Mouse (Mus musculus): ENCODE measurements around the gene Cbx7. TPM values are rescaled to one million over a fixed set of nuclear protein-coding genes. Genes with fewer than 3 reads are reported as not detected.
"Not testable (repeated sequence)": the region's sequence is repeated elsewhere in the genome, so short reads cannot be mapped to it uniquely, and the experiment has no call there.

Gene Cbx7
- polyA plus RNA-seq, 1 experiment from 2014 or later: 0.97 TPM

GRCm38 (mm10) chr15:79904678-79905077 is 66.2 kb downstream of the Cbx7 start:
- H3K36me3 ChIP-seq (ENCODE audit: control insufficient read depth, insufficient read depth, low read length); DNase-seq (ENCODE audit: low spot score); H3K27me3 ChIP-seq (ENCODE audit: control insufficient read depth, insufficient read depth, low read length); H3K9ac ChIP-seq (ENCODE audit: low read length); H3K9me3 ChIP-seq (ENCODE audit: control insufficient read depth, low read length); H3K4me3 ChIP-seq (ENCODE audit: low read depth, low read length); H3K4me1 ChIP-seq (ENCODE audit: control insufficient read depth, insufficient read depth, low read length); ATAC-seq (ENCODE audit: insufficient number of reproducible peaks, low FRiP score, low TSS enrichment, low read depth); H3K27ac ChIP-seq (replicated peaks; ENCODE audit: low read depth, low read length); H3K4me2 ChIP-seq (ENCODE audit: low read depth, severe bottlenecking): not testable (repeated sequence)
- 87% methylated on average over 11 of the region's 11 CpGs for WGBS

- H3K4me3 ChIP-seq (ENCODE audit: low read depth, low read length): no peak overlapping the region
- no peaks in the 10 kb centered on the region for H3K4me1 ChIP-seq (ENCODE audit: control insufficient read depth, insufficient read depth, low read length)
- H3K9ac ChIP-seq (ENCODE audit: low read length): no peak overlapping the region
- H3K9me3 ChIP-seq (ENCODE audit: control insufficient read depth, low read length): no peaks in the 10 kb centered on the region
- no peaks in the 10 kb centered on the region; the same call in 1 of the 2 replicates for H3K36me3 ChIP-seq (ENCODE audit: control insufficient read depth, insufficient read depth, low read length)
- ATAC-seq (ENCODE audit: insufficient number of reproducible peaks, low FRiP score, low TSS enrichment, low read depth): no peak
- no peak overlapping the region for H3K27ac ChIP-seq (replicated peaks; ENCODE audit: low read depth, low read length)
- DNase-seq (ENCODE audit: low spot score): no peak
- no peak overlapping the region for H3K4me2 ChIP-seq (ENCODE audit: low read depth, severe bottlenecking)
- no peaks in the 10 kb centered on the region for H3K27me3 ChIP-seq (ENCODE audit: control insufficient read depth, insufficient read depth, low read length)
Observed at GRCm38 (mm10) chr15:79903963-79904362, 67.0 kb downstream of the Cbx7 start.

- H3K4me3 ChIP-seq (ENCODE audit: low read depth, low read length); H3K9me3 ChIP-seq (ENCODE audit: control insufficient read depth, low read length); H3K36me3 ChIP-seq (ENCODE audit: control insufficient read depth, insufficient read depth, low read length); H3K4me1 ChIP-seq (ENCODE audit: control insufficient read depth, insufficient read depth, low read length); DNase-seq (ENCODE audit: low spot score); H3K4me2 ChIP-seq (ENCODE audit: low read depth, severe bottlenecking); H3K9ac ChIP-seq (ENCODE audit: low read length); ATAC-seq (ENCODE audit: insufficient number of reproducible peaks, low FRiP score, low TSS enrichment, low read depth); H3K27ac ChIP-seq (replicated peaks; ENCODE audit: low read depth, low read length); H3K27me3 ChIP-seq (ENCODE audit: control insufficient read depth, insufficient read depth, low read length): not testable (repeated sequence)
- WGBS: 94% methylated on average over 8 of the region's 8 CpGs
Observed at GRCm38 (mm10) chr15:79903081-79903480, 67.8 kb downstream of the Cbx7 start.

- ATAC-seq (ENCODE audit: insufficient number of reproducible peaks, low FRiP score, low TSS enrichment, low read depth): no peak
- H3K4me3 ChIP-seq (ENCODE audit: low read depth, low read length): no peak overlapping the region
- WGBS: 85% methylated on average over 2 of the region's 2 CpGs
Observed at GRCm38 (mm10) chr15:79901399-79901798, 69.5 kb downstream of the Cbx7 start.

GRCm38 (mm10) chr15:79900751-79901150 is 70.2 kb downstream of the Cbx7 start:
- ATAC-seq (ENCODE audit: insufficient number of reproducible peaks, low FRiP score, low TSS enrichment, low read depth) (no peak), DNase-seq (ENCODE audit: low spot score) (no peak)
- H3K4me2 ChIP-seq (ENCODE audit: low read depth, severe bottlenecking): no peak overlapping the region
- no peak overlapping the region for H3K27ac ChIP-seq (replicated peaks; ENCODE audit: low read depth, low read length)
- no peaks in the 10 kb centered on the region for H3K4me1 ChIP-seq (ENCODE audit: control insufficient read depth, insufficient read depth, low read length)
- H3K4me3 ChIP-seq (ENCODE audit: low read depth, low read length): no peak overlapping the region
- no peaks in the 10 kb centered on the region for H3K27me3 ChIP-seq (ENCODE audit: control insufficient read depth, insufficient read depth, low read length)
- H3K36me3 ChIP-seq (ENCODE audit: control insufficient read depth, insufficient read depth, low read length): no peaks in the 10 kb centered on the region
- H3K9me3 ChIP-seq (ENCODE audit: control insufficient read depth, low read length): no peaks in the 10 kb centered on the region
- no peak overlapping the region for H3K9ac ChIP-seq (ENCODE audit: low read length)
- 68% methylated on average over 7 of the region's 7 CpGs for WGBS

More at GRCm38 (mm10) chr15:79901399-79901798, 69.5 kb downstream of the Cbx7 start:
- H3K9me3 ChIP-seq (ENCODE audit: control insufficient read depth, low read length): no peaks in the 10 kb centered on the region
- no peak overlapping the region for H3K4me2 ChIP-seq (ENCODE audit: low read depth, severe bottlenecking)
- H3K4me1 ChIP-seq (ENCODE audit: control insufficient read depth, insufficient read depth, low read length): no peaks in the 10 kb centered on the region
- no peak overlapping the region for H3K9ac ChIP-seq (ENCODE audit: low read length)
- DNase-seq (ENCODE audit: low spot score): no peak
- H3K27me3 ChIP-seq (ENCODE audit: control insufficient read depth, insufficient read depth, low read length): no peaks in the 10 kb centered on the region
- no peaks in the 10 kb centered on the region; the same call in 1 of the 2 replicates for H3K36me3 ChIP-seq (ENCODE audit: control insufficient read depth, insufficient read depth, low read length)
- no peak overlapping the region for H3K27ac ChIP-seq (replicated peaks; ENCODE audit: low read depth, low read length)

GRCm38 (mm10) chr15:79899828-79900510 is 71.0 kb downstream of the Cbx7 start:
- DNase-seq (ENCODE audit: low spot score): no peak
- H3K4me2 ChIP-seq (ENCODE audit: low read depth, severe bottlenecking): no peak overlapping the region
- H3K4me1 ChIP-seq (ENCODE audit: control insufficient read depth, insufficient read depth, low read length): no peaks in the 10 kb centered on the region
- H3K9ac ChIP-seq (ENCODE audit: low read length): no peak overlapping the region; the same call in 1 of the 2 replicates
- WGBS: 75% methylated on average over 6 of the region's 6 CpGs
- H3K4me3 ChIP-seq (ENCODE audit: low read depth, low read length): no peak overlapping the region
- no peaks in the 10 kb centered on the region for H3K36me3 ChIP-seq (ENCODE audit: control insufficient read depth, insufficient read depth, low read length)
- no peak overlapping the region for H3K27ac ChIP-seq (replicated peaks; ENCODE audit: low read depth, low read length)
- H3K27me3 ChIP-seq (ENCODE audit: control insufficient read depth, insufficient read depth, low read length): no peaks in the 10 kb centered on the region
- H3K9me3 ChIP-seq (ENCODE audit: control insufficient read depth, low read length): no peaks in the 10 kb centered on the region
- ATAC-seq (ENCODE audit: insufficient number of reproducible peaks, low FRiP score, low TSS enrichment, low read depth): no peak; the same call in 1 of the 2 replicates

- no peak for ATAC-seq (ENCODE audit: insufficient number of reproducible peaks, low FRiP score, low TSS enrichment, low read depth)
- WGBS: 90% methylated on average over 5 of the region's 5 CpGs
Observed at GRCm38 (mm10) chr15:79898988-79899387, 71.9 kb downstream of the Cbx7 start.

GRCm38 (mm10) chr15:79896080-79896725 is 74.7 kb downstream of the Cbx7 start:
- Histone ChIP-seq H3K9ac (ENCODE audit: low read length) (no peak overlapping the region), H3K9me3 (ENCODE audit: control insufficient read depth, low read length) (no peaks in the 10 kb centered on the region), H3K4me1 (ENCODE audit: control insufficient read depth, insufficient read depth, low read length) (no peaks in the 10 kb centered on the region), H3K36me3 (ENCODE audit: control insufficient read depth, insufficient read depth, low read length) (no peaks in the 10 kb centered on the region), H3K27me3 (ENCODE audit: control insufficient read depth, insufficient read depth, low read length) (peaks cover 4% of the 10 kb centered on the region; the same call in 1 of the 2 replicates), H3K27ac (replicated peaks; ENCODE audit: low read depth, low read length) (no peak overlapping the region), H3K4me3 (ENCODE audit: low read depth, low read length) (no peak overlapping the region), H3K4me2 (ENCODE audit: low read depth, severe bottlenecking) (no peak overlapping the region)
- WGBS: 83% methylated on average over 9 of the region's 9 CpGs
- DNase-seq (ENCODE audit: low spot score): no peak
- ATAC-seq (ENCODE audit: insufficient number of reproducible peaks, low FRiP score, low TSS enrichment, low read depth): no peak

More at GRCm38 (mm10) chr15:79898988-79899387, 71.9 kb downstream of the Cbx7 start:
- Histone ChIP-seq H3K36me3 (ENCODE audit: control insufficient read depth, insufficient read depth, low read length) (no peaks in the 10 kb centered on the region), H3K4me3 (ENCODE audit: low read depth, low read length) (no peak overlapping the region), H3K27me3 (ENCODE audit: control insufficient read depth, insufficient read depth, low read length) (no peaks in the 10 kb centered on the region), H3K4me1 (ENCODE audit: control insufficient read depth, insufficient read depth, low read length) (no peaks in the 10 kb centered on the region), H3K9ac (ENCODE audit: low read length) (no peak overlapping the region), H3K27ac (replicated peaks; ENCODE audit: low read depth, low read length) (no peak overlapping the region), H3K9me3 (ENCODE audit: control insufficient read depth, low read length) (no peaks in the 10 kb centered on the region), H3K4me2 (ENCODE audit: low read depth, severe bottlenecking) (no peak overlapping the region)
- DNase-seq (ENCODE audit: low spot score): no peak

Measured in limb, embryonic 11.5 days (tissue).